Mouse (Mus musculus): ENCODE measurements around the gene Krt17.

- TF ChIP-seq CTCF (IDR thresholded peaks at IDR 0.05; ENCODE audit: extremely low read depth, insufficient read length, insufficient replicate concordance, low read depth, low read length) (peak; percentile 41; the same call in 1 of the 2 replicates), POLR2A (IDR thresholded peaks at IDR 0.05; ENCODE audit: low read depth, low read length) (no peak)
Measured at GRCm38 (mm10) chr11:100281596-100282544, 21.0 kb upstream of the Krt17 start.

All from small intestine, adult 2 months (tissue).